13 mouse cellular contexts compared by ENCODE assay signal in genomic region chr16:24199408-24200167, GRCm38 (mm10).
DNase-seq lines count a peak whose midpoint lies in the region; ATAC-seq and TF ChIP-seq lines count a peak whose summit lies in the region.
"Had no signal": no experiment of that assay in that cellular context is flagged by ENCODE, and none has a peak within 500 bp of the region (broad histone marks: within the 10 kb centered on the region; RNA-seq: fewer than 3 reads in every experiment).

No protein-coding gene starts in this region.

- no peaks in the 10 kb centered on the region for H3K27me3 ChIP-seq in liver, embryonic 12.5 days (replicated peaks)
- H3K27me3 ChIP-seq: heart, embryonic 13.5 days; neural tube, embryonic 15.5 days had no signal

- H3K4me2 ChIP-seq in liver, embryonic 12.5 days, result no peak overlapping the region; the same call in 1 of the 2 replicates
- H3K4me2 ChIP-seq: heart, embryonic 13.5 days; neural tube, embryonic 15.5 days had no signal

- peak; percentile 56 to 69 for DNase-seq in lung, adult 18-20 months
- DNase-seq in lung, adult 2 months, result no peak
- DNase-seq in adrenal gland, postnatal 14 days, result peak; percentile 70
- no peak for DNase-seq in retina, embryonic 14.5 days (ENCODE audit: low spot score)
- DNase-seq in layer of hippocampus, adult 11-12 months (ENCODE audit: low spot score), result no peak
- DNase-seq in layer of hippocampus, adult 8-10 months (ENCODE audit: low spot score in 2 of 2), result no peak
- DNase-seq: B cell, adult 2 months; kidney, postnatal 36 days; midbrain, embryonic 14.5 days had no signal

- peak overlapping the region; percentile 62 for H3K27ac ChIP-seq in liver, embryonic 12.5 days
- H3K27ac ChIP-seq: heart, embryonic 13.5 days; neural tube, embryonic 15.5 days had no signal

- H3K4me1 ChIP-seq in lung, adult 2 months (ENCODE audit: control insufficient read depth, insufficient read depth, low read length), result no peaks in the 10 kb centered on the region
- no peaks in the 10 kb centered on the region for H3K4me1 ChIP-seq in liver, embryonic 12.5 days
- H3K4me1 ChIP-seq: neural tube, embryonic 15.5 days had no signal

- WGBS in lung, adult 2 months, result 80% methylated on average over 18 of the region's 18 CpGs
- WGBS in liver, embryonic 12.5 days (ENCODE audit: insufficient replicate concordance), result 61% methylated on average over 18 of the region's 18 CpGs

- peak; percentile 74 for ATAC-seq in liver, embryonic 12.5 days
- peak; percentile 82 for ATAC-seq in neutrophil, adult 5-6 weeks (ENCODE audit: extremely low read depth, insufficient number of reproducible peaks, low FRiP score, poor library complexity, severe bottlenecking)

- no peaks in the 10 kb centered on the region for H3K36me3 ChIP-seq in liver, embryonic 12.5 days
- H3K36me3 ChIP-seq: heart, embryonic 13.5 days; neural tube, embryonic 15.5 days had no signal

- H3K9ac ChIP-seq in liver, embryonic 12.5 days, result no peak overlapping the region
- H3K9ac ChIP-seq: heart, embryonic 13.5 days; neural tube, embryonic 15.5 days had no signal

- TF ChIP-seq POLR2A in lung, adult 2 months (IDR thresholded peaks at IDR 0.05; ENCODE audit: borderline replicate concordance, extremely low read depth, low read depth, low read length), result no peak

- no peaks in the 10 kb centered on the region for H3K9me3 ChIP-seq in liver, embryonic 12.5 days (replicated peaks)
- H3K9me3 ChIP-seq: heart, embryonic 13.5 days; neural tube, embryonic 15.5 days had no signal

- no peak for TF ChIP-seq CTCF in lung, adult 2 months (IDR thresholded peaks at IDR 0.05; ENCODE audit: insufficient read depth, low read length)

- no peak overlapping the region for H3K4me3 ChIP-seq in lung, adult 2 months (replicated peaks; ENCODE audit: extremely low read depth, low read depth, low read length)
- no peak overlapping the region for H3K4me3 ChIP-seq in liver, embryonic 12.5 days
- H3K4me3 ChIP-seq: heart, embryonic 13.5 days; neural tube, embryonic 15.5 days had no signal

Comparison
In these comparisons a context has a peak if more than half of its experiments do, and no peak if none do; other contexts are left out.
1. DNase-seq: peak in lung, adult 18-20 months (2 of 2) and adrenal gland, postnatal 14 days (single experiment); none in lung, adult 2 months (single experiment), retina, embryonic 14.5 days (single experiment), layer of hippocampus, adult 11-12 months (single experiment) and layer of hippocampus, adult 8-10 months (0 of 2).